Mouse (Mus musculus) lung, embryonic 14.5 days (tissue): ENCODE results near the gene Plppr1. TPM values are rescaled to one million over a fixed set of nuclear protein-coding genes. Genes with fewer than 3 reads are reported as not detected.

ENCODE experiments used
- ATAC-seq: fragments of 200-750 bp; cut with Nextera tagmentation; 2 replicates; pipeline ENCODE4 v1.8.0; 2017; ENCODE audit warnings: mild to moderate bottlenecking, moderate TSS enrichment, moderate library complexity; ENCODE audit not compliant: insufficient read depth
- DNase-seq: peaks from one replicate; pipeline ENCODE4 v3.0.0-alpha.2; 2015
- H3K27ac ChIP-seq: fragments of 300-500 bp; sonication (generic); 2 replicates; pipeline ENCODE4 v1.5.1; 2014; ENCODE audit warnings: low read depth, mild to moderate bottlenecking, moderate library complexity
- H3K27me3 ChIP-seq: fragments of 300-500 bp; sonication (generic); 2 replicates; pipeline ENCODE4 v1.6.1; 2014; ENCODE audit warnings: low read length, control low read depth; ENCODE audit not compliant: insufficient read depth
- H3K36me3 ChIP-seq: fragments of 300-500 bp; sonication (generic); 2 replicates; pipeline ENCODE4 v1.6.1; 2014; ENCODE audit warnings: control low read depth; ENCODE audit not compliant: insufficient read depth
- H3K4me1 ChIP-seq: fragments of 300-500 bp; sonication (generic); 2 replicates; pipeline ENCODE4 v1.6.1; 2014; ENCODE audit warnings: antibody characterized with exemption, control low read depth; ENCODE audit not compliant: insufficient read depth
- H3K4me2 ChIP-seq: fragments of 300-500 bp; sonication (generic); 2 replicates; pipeline ENCODE4 v1.6.1; 2014; ENCODE audit warnings: mild to moderate bottlenecking
- H3K4me3 ChIP-seq: fragments of 300-500 bp; sonication (generic); 2 replicates; pipeline ENCODE4 v1.5.1; 2014; ENCODE audit warnings: low read depth, low read length
- H3K9ac ChIP-seq: fragments of 300-500 bp; sonication (generic); 2 replicates; pipeline ENCODE4 v1.6.1; 2014
- H3K9me3 ChIP-seq: fragments of 300-500 bp; sonication (generic); 2 replicates; pipeline ENCODE4 v1.6.1; 2016; ENCODE audit warnings: low read depth, low read length, control low read depth
- CTCF ChIP-seq: IDR thresholded peaks from 2 replicates; pipeline ENCODE4 v1.5.1; 2016; ENCODE audit warnings: antibody characterized with exemption, low read depth
- WGBS: fragments of 180-500 bp; shearing (Covaris S2); extraction: QIAGEN DNeasy Blood & Tissue Kit; methylation state at CpG from one replicate; pipeline ENCODE4 v1.1.7; 2014; 5-methylcytosine and 5-hydroxymethylcytosine counted together
- polyA plus RNA-seq: library from polyadenylated mRNA; unstranded; fragments of >200 nt; fragmentation: Nextera tagmentation; extraction: Ambion mirVana; gene quantifications from 2 replicates; pipeline ENCODE4 v1.2.1, GENCODE M21; 2014

Gene Plppr1
- polyA plus RNA-seq, 1 experiment from 2014 or later, result 0.63 TPM

- H3K4me2 ChIP-seq, result no peak overlapping the region
- H3K27ac ChIP-seq, result no peak overlapping the region
- no peaks in the 10 kb centered on the region for H3K9me3 ChIP-seq
- no peaks in the 10 kb centered on the region for H3K4me1 ChIP-seq
- ATAC-seq (peak; percentile 93), DNase-seq (peak; percentile 67)
- no peak overlapping the region for H3K9ac ChIP-seq
- H3K36me3 ChIP-seq, result no peaks in the 10 kb centered on the region
- no peak for TF ChIP-seq CTCF
- 23% methylated on average over 8 of the region's 8 CpGs for WGBS
- no peak overlapping the region for H3K4me3 ChIP-seq
- no peaks in the 10 kb centered on the region for H3K27me3 ChIP-seq
Observed at GRCm38 (mm10) chr4:49197125-49197747, 138.2 kb downstream of the Plppr1 start.

DNA sequence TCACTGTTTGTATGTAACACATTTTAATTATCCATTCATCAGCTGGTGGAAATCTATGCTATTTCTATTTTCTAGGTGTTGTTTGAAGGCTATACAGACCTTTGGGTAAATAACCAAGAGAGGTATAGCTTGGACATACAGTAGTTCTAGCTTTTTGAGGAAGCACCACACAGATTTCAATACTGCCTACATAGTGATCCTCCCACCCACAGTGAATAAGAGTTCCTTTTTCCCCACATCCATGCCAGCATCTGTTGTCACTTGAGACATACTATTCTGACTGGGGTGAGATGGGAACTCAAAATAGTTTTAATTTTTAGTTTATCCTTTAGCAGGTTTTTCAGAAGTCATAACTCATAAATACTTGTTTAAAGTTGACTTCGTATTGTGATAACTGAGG lies 151.4 kb downstream of the Plppr1 start:
- Histone ChIP-seq H3K4me3 (no peak overlapping the region), H3K27ac (no peak overlapping the region), H3K9ac (no peak overlapping the region), H3K4me2 (no peak overlapping the region), H3K9me3 (no peaks in the 10 kb centered on the region), H3K27me3 (no peaks in the 10 kb centered on the region), H3K36me3 (no peaks in the 10 kb centered on the region), H3K4me1 (no peaks in the 10 kb centered on the region)
- no peak for TF ChIP-seq CTCF
- WGBS, result 81% methylated on average over 1 of the region's 1 CpGs
- ATAC-seq, result no peak
- no peak for DNase-seq

GRCm38 (mm10) chr4:49211582-49211981 lies 152.5 kb downstream of the Plppr1 start:
- Histone ChIP-seq H3K4me2 (no peak overlapping the region), H3K4me1 (no peaks in the 10 kb centered on the region), H3K27me3 (no peaks in the 10 kb centered on the region), H3K4me3 (no peak overlapping the region), H3K36me3 (no peaks in the 10 kb centered on the region), H3K27ac (no peak overlapping the region), H3K9ac (no peak overlapping the region), H3K9me3 (no peaks in the 10 kb centered on the region)
- TF ChIP-seq CTCF, result 0 out of 2 replicates have a peak, but pooled peaks have one; percentile 15
- ATAC-seq (no peak), DNase-seq (no peak)
- WGBS, result 65% methylated on average over 5 of the region's 5 CpGs

- Histone ChIP-seq H3K27ac (no peak overlapping the region), H3K4me2 (no peak overlapping the region), H3K27me3 (no peaks in the 10 kb centered on the region), H3K36me3 (no peaks in the 10 kb centered on the region), H3K9ac (no peak overlapping the region), H3K9me3 (no peaks in the 10 kb centered on the region), H3K4me3 (no peak overlapping the region), H3K4me1 (no peaks in the 10 kb centered on the region)
- TF ChIP-seq CTCF, result no peak
- ATAC-seq (no peak), DNase-seq (no peak)
- 60% methylated on average over 11 of the region's 11 CpGs for WGBS
Observed at GRCm38 (mm10) chr4:49212616-49213544, 153.8 kb downstream of the Plppr1 start.

GRCm38 (mm10) chr4:49214341-49214740 lies 155.3 kb downstream of the Plppr1 start:
- DNase-seq, result no peak
- WGBS, result 56% methylated on average over 3 of the region's 3 CpGs
- no peak for ATAC-seq
- Histone ChIP-seq H3K36me3 (no peaks in the 10 kb centered on the region), H3K4me3 (no peak overlapping the region), H3K9ac (no peak overlapping the region), H3K4me1 (no peaks in the 10 kb centered on the region), H3K27ac (no peak overlapping the region), H3K27me3 (no peaks in the 10 kb centered on the region), H3K4me2 (no peak overlapping the region), H3K9me3 (no peaks in the 10 kb centered on the region)
- TF ChIP-seq CTCF, result no peak

- Histone ChIP-seq H3K27me3 (no peaks in the 10 kb centered on the region), H3K27ac (no peak overlapping the region), H3K4me2 (no peak overlapping the region), H3K9ac (no peak overlapping the region), H3K4me3 (no peak overlapping the region), H3K4me1 (no peaks in the 10 kb centered on the region), H3K9me3 (no peaks in the 10 kb centered on the region), H3K36me3 (no peaks in the 10 kb centered on the region)
- WGBS, result 76% methylated on average over 6 of the region's 6 CpGs
- no peak for TF ChIP-seq CTCF
- ATAC-seq (no peak), DNase-seq (no peak)
Observed at GRCm38 (mm10) chr4:49223501-49223900, 164.4 kb downstream of the Plppr1 start.

DNA sequence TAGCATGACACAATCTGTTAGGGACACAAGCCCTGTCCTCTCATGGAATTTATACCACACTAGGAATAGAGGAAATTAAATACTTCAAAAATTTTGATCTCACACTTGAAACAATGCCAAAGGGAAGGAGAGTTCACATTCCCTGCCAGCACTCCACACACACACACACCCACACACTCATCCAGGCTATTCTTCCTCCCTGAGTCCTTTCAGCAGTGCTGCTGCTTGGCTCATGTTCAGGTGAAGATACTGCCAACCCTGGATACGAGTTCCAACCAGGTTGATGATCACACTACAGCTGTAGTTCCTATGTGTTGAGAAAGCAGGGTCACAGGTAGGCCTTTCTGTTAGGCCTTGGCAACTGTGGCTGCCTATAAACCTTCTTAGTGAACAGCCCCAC lies 165.9 kb downstream of the Plppr1 start:
- 39% methylated on average over 1 of the region's 1 CpGs for WGBS
- H3K27me3 ChIP-seq, result no peaks in the 10 kb centered on the region
- no peaks in the 10 kb centered on the region for H3K9me3 ChIP-seq
- DNase-seq (peak; percentile 34), ATAC-seq (peak; percentile 35; the same call in 1 of the 2 replicates)
- TF ChIP-seq CTCF, result no peak
- no peak overlapping the region for H3K4me2 ChIP-seq
- H3K36me3 ChIP-seq, result no peaks in the 10 kb centered on the region
- H3K4me3 ChIP-seq, result no peak overlapping the region
- H3K27ac ChIP-seq, result no peak overlapping the region
- no peak overlapping the region for H3K9ac ChIP-seq
- no peaks in the 10 kb centered on the region for H3K4me1 ChIP-seq
